Mouse (Mus musculus) gastrocnemius, adult 18-20 months (tissue): ENCODE measurements around the gene Atp6v0a2. TPM values are rescaled to one million over a fixed set of nuclear protein-coding genes. Genes with fewer than 3 reads are reported as not detected.
"Not testable (repeated sequence)": the region's sequence is repeated elsewhere in the genome, so short reads cannot be mapped to it uniquely, and the experiment has no call there.

Source experiments
- DNase-seq: peaks from one replicate; pipeline ENCODE4 v3.0.0; 2021; ENCODE audit warnings: low spot score
- long read RNA-seq, 2 experiments: library from polyadenylated mRNA; stranded (forward); transcript quantifications; one replicate each; pipeline ENCODE4 v2.0.0; 2021
- total RNA-seq, 2 experiments: library from RNA; stranded (reverse); gene quantifications; 2 replicates each; pipeline ENCODE4 v1.2.3; 2021

Gene Atp6v0a2
- 10 to 100 TPM; 31.2 to 33.2 TPM for total RNA-seq
- long read RNA-seq, experiment 1, full-length matches to known transcripts = 55 of 84 reads
- long read RNA-seq, experiment 1, partial matches to known transcripts = 4 of 84 reads
- long read RNA-seq, experiment 1, other reads (novel, unspliced or antisense) = 25 of 84 reads
- long read RNA-seq, experiment 2, full-length matches to known transcripts = 36 of 57 reads
- long read RNA-seq, experiment 2, partial matches to known transcripts = 6 of 57 reads
- long read RNA-seq, experiment 2, other reads (novel, unspliced or antisense) = 15 of 57 reads

DNA sequence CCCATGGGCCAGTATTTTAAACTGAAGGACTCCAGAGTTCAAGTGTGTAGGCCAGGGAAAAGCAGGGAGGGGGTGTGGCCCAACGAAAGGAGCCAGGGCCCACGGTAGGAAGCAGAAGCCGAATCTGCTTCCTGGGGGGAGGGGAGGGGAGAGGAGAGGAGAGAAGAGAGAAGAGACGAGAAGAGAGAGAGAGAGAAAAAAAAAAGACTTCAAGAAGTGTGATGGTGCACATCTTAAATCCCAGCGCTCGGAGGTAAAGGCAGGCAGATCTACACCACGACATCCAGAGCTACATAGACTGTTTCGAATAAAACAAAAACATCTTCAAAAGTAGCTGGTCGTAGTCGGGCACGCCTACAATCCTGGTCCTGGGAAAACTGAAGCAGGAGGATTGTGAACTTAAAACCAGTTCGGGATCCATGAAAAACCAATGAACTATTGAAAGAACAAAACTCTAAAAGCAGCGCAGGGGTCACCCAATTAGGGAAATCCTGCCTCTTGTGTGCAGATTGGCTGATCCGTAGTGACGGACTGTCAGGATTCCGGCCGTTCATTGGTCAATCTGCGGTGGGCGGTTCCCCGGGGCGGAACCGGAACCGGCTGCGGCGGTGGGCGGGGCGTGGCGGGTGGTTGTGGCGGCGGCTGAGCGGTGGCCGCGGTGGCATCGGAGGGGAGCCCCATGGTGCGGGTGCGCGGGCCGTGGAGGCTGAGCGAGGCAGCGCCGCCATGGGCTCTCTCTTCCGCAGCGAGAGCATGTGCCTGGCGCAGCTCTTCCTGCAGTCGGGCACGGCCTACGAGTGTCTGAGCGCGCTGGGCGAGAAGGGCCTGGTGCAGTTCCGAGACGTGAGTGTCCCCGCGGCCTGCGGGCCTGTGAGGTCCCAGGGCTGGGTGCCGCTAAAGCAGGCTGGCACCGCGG is at the start of gene Atp6v0a2:
Gene Atp6v0a2 (plus strand): TSS at position 129 of the 916 bp plus-strand sequence.
- peak; percentile 94 for DNase-seq

DNA sequence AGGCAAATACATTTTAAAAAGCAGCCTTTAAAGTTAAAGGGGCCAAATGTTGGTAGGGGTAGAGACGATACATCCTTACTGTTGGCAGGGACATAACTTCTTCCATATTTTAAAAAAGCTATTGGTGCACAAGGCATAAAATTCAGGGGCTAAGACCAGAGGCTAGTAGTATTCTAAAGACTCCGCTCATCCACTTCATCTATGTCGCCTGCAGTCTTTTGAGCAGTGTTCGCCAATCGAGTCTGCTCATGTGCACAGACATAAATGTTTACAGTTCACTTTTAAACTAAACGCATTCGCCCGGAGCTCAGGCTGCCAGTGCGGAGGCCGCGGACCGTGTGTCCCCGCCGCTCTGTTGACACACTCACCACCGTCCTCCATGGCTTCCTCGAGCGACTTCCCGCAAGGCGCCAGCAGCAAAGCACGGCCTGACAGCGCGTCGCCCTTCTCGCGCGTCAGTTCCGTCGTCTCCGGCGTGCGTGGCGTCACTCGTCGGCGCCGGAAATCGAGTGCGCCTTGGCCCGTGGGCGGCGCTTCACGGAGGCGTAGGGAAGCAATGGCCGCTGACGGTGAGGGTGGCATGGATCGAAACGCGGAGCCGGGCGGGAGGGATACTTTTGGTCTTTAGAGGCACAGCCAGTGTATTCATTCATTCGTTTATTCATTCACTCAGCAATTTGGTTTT is 49.6 kb upstream of the Atp6v0a2 start, which contains the start of the genes Eif2b1 and Gtf2h3:
Gene Eif2b1 (minus strand): TSS at position 499 of the 685 bp plus-strand sequence.
Gene Gtf2h3 (plus strand): TSS at position 508 of the 685 bp plus-strand sequence.
- peak; percentile 93 for DNase-seq

- DNase-seq = no peak
Measured at GRCm38 (mm10) chr5:124582515-124582914, 45.9 kb upstream of the Atp6v0a2 start.

GRCm38 (mm10) chr5:124592768-124593167 is 35.6 kb upstream of the Atp6v0a2 start:
- no peak for DNase-seq

GRCm38 (mm10) chr5:124598224-124599174 is 29.9 kb upstream of the Atp6v0a2 start:
- peak; percentile 95 for DNase-seq

GRCm38 (mm10) chr5:124599726-124600125 is 28.6 kb upstream of the Atp6v0a2 start:
- DNase-seq = not testable (repeated sequence)

- DNase-seq = no peak
Measured at GRCm38 (mm10) chr5:124602349-124602748, 26.0 kb upstream of the Atp6v0a2 start.

DNA sequence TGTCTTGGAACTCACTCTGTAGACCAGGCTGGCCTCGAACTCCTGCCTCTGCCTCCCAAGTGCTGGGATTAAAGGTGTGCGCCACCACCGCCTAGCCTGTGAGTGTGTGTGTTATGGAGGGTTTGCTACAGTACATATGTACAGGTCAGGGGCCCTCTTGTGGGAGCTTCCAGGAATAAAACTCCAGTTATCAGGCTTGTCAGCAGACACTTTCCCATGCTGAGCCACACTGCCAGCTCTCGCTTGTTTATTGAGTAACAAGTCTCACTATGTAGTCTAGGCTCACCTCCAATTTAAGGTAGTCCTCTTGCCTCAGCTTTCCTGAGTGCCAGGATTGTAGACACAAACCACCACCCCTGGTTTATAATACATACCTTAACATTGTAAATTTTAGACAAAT is 24.1 kb upstream of the Atp6v0a2 start:
- DNase-seq = no peak

DNA sequence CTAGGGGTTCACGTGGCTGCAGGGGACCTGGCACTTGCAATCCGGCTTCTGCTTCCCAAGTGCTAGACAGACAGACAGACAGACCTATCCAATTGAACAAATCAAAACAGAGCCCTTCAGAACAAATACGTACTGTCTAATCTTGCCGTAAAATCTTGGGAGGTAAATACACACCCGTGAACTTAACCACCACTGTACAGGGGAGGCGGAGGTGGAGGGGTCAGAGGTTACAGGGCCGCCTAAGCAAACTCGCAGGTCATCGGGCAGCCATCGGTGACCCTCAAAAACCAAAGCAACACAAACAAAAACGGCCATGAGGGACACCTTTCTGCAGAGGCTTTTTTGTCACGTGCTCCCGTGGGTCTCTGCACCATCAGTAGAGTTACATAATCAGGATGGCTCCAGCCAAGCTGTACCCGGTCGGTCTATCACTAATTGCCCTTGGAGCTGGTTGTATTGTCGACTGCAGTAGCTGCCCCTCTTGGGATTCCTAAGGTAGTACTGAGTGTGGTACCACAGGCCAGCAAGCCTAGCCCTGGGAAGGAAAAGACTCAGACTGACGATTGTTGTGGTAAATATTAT is 23.2 kb upstream of the Atp6v0a2 start:
- no peak for DNase-seq

DNA sequence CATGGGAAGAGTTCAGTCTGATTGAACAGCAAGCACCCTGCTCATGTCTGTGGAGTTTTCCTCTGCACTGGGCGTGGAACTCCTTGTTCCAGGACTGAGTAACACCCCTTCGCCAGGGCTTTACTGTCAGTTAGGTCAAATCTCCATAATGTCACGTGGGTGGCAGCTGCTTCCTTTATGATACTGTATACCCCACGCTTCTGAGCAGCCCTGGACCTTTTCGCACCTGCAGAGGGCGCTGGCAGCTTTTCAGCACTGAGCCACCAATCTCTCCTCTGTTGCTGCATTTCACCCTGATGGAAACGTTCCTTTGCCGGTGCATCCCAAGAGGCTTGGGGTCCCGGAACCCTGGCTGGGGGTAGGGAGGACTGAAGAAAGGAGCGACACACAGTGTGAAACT is 17.4 kb upstream of the Atp6v0a2 start:
- DNase-seq = no peak

GRCm38 (mm10) chr5:124614709-124615108 is 13.7 kb upstream of the Atp6v0a2 start:
- no peak for DNase-seq

DNA sequence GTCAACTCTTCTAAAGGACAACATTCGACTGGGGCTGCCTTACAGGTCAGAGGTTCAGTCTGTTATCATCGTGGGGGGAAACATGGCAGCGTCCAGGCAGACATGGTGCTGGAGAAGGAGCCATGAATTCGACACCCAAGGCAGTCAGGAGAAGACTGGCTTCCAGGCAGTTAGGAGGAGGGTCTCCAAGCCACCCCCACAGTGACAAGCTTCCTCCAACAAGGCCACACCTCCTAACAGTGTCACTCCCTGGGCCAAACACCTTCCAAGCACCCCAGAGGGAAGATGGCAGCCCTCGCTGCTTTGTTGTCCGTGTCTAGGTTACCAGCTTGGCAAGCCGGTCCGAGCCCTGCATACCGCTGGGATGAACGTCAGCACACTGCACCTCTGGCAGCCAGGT is 9.7 kb upstream of the Atp6v0a2 start:
- DNase-seq = no peak

GRCm38 (mm10) chr5:124621362-124621761 is 7.0 kb upstream of the Atp6v0a2 start:
- DNase-seq = no peak

DNA sequence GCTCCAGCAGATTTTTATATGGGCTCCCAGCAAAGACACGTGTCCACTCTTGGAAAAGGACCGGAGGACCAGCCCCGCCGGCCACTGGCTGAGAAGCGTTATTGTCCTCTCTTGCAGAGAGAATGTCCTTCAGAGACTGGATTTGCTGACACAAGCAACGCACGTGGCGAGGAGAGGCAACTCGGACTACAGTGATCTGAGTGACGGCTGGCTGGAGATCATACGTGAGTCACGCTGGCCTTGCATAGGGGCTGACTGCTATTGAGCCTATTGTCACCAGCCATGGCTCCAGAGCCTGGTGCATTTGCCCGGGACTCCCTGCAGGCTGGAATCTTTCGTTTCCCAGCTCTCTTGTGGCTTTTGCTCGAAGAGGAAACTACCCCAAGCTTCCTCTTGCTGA is 5.5 kb upstream of the Atp6v0a2 start:
- no peak for DNase-seq

DNA sequence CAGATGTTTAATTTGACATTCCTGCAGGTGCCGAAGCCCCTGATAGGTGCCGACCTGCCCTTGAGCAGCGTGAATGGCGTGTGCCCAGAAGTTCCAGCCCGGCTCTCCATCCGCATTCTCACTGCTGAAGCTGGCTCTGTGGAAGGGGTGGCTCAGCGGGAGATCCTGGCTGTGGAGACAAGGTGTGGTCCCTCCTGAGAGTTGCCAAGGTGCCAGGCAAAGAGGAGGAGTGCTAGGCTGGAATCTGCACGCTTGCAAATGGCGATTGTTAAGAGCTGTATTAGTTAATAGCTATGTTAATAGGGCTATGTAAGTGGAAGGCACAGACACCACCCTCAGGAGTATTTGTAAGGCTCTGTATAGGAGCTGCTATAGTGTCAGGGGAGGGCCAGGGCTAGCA is 4.1 kb upstream of the Atp6v0a2 start:
- no peak for DNase-seq

DNA sequence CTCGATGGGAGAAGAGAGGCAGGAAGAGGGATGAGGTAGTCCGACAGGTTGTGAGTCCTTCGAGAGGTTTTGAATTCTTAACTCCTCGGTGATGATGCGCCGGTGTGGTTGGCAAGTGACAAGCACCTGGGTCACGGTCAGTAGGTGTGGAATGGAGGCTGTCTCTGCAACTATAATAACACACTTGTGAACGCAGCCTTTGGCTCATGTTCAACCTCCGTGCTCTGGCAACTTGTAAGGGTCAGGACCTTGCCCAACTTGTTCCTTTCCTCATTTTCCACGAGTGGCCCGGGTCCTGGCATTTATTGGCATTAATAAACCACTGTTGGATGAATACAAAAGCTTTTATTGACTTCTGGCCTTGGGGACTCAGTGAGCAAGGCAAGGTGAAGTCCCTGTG is 1.3 kb downstream of the Atp6v0a2 start:
- DNase-seq = no peak

GRCm38 (mm10) chr5:124631685-124632084 is 3.3 kb downstream of the Atp6v0a2 start:
- no peak for DNase-seq

- DNase-seq = no peak
Measured at GRCm38 (mm10) chr5:124632461-124632860, 4.1 kb downstream of the Atp6v0a2 start.

- DNase-seq = no peak
Measured at GRCm38 (mm10) chr5:124633425-124633824, 5.0 kb downstream of the Atp6v0a2 start.

GRCm38 (mm10) chr5:124635068-124635467 is 6.7 kb downstream of the Atp6v0a2 start:
- DNase-seq = not testable (repeated sequence)
